Mouse (Mus musculus) hindbrain, embryonic 16.5 days (tissue): ENCODE data around the gene Flcn. TPM values are rescaled to one million over a fixed set of nuclear protein-coding genes. Genes with fewer than 3 reads are reported as not detected.
A peak's percentile ranks its signal among the peaks of the same experiment; 100 is the strongest.

ENCODE experiments used
- ATAC-seq: fragments of 200-750 bp; cut with Nextera tagmentation; 2 replicates; pipeline ENCODE4 v1.8.0; 2017; ENCODE audit warnings: moderate TSS enrichment, moderate library complexity
- H3K27ac ChIP-seq: fragments of 300-500 bp; sonication (generic); 2 replicates; pipeline ENCODE4 v1.5.1; 2014; ENCODE audit warnings: low read depth, mild to moderate bottlenecking, control low read depth, low read length, moderate library complexity
- H3K27me3 ChIP-seq: fragments of 300-500 bp; sonication (generic); replicated peaks from 2 replicates; pipeline ENCODE4 v1.6.1; 2014; ENCODE audit warnings: low read length; ENCODE audit not compliant: control insufficient read depth, insufficient read depth
- H3K36me3 ChIP-seq: fragments of 300-500 bp; sonication (generic); 2 replicates; pipeline ENCODE4 v1.6.1; 2014; ENCODE audit warnings: mild to moderate bottlenecking, low read length, moderate library complexity, mixed read lengths; ENCODE audit not compliant: control insufficient read depth, insufficient read depth
- H3K4me1 ChIP-seq: fragments of 300-500 bp; sonication (generic); 2 replicates; pipeline ENCODE4 v1.6.1; 2014; ENCODE audit warnings: low read depth, low read length; ENCODE audit not compliant: control insufficient read depth, insufficient read depth
- H3K4me2 ChIP-seq: fragments of 300-500 bp; sonication (generic); 2 replicates; pipeline ENCODE4 v1.6.1; 2014; ENCODE audit warnings: mild to moderate bottlenecking, low read length, control low read depth, moderate library complexity
- H3K4me3 ChIP-seq: fragments of 300-500 bp; sonication (generic); 2 replicates; pipeline ENCODE4 v1.5.1; 2014; ENCODE audit warnings: mild to moderate bottlenecking, low read length, control low read depth, moderate library complexity
- H3K9ac ChIP-seq: fragments of 300-500 bp; sonication (generic); 2 replicates; pipeline ENCODE4 v1.6.1; 2014; ENCODE audit warnings: low read depth, mild to moderate bottlenecking, control low read depth, low read length, moderate library complexity
- H3K9me3 ChIP-seq: fragments of 300-500 bp; sonication (generic); 2 replicates; pipeline ENCODE4 v1.6.1; 2014; ENCODE audit warnings: mild to moderate bottlenecking, low read length, moderate library complexity; ENCODE audit not compliant: control insufficient read depth
- WGBS: fragments of 180-500 bp; shearing (Covaris S2); extraction: QIAGEN DNeasy Blood & Tissue Kit; methylation state at CpG from one replicate; pipeline ENCODE4 v1.1.7; 2014; 5-methylcytosine and 5-hydroxymethylcytosine counted together
- polyA plus RNA-seq: library from polyadenylated mRNA; unstranded; fragments of >200 nt; fragmentation: Nextera tagmentation; extraction: Ambion mirVana; gene quantifications from 2 replicates; pipeline ENCODE4 v1.2.1, GENCODE M21; 2015

Flcn gene
- 44.2 and 46.1 TPM in 2 replicates for polyA plus RNA-seq

DNA sequence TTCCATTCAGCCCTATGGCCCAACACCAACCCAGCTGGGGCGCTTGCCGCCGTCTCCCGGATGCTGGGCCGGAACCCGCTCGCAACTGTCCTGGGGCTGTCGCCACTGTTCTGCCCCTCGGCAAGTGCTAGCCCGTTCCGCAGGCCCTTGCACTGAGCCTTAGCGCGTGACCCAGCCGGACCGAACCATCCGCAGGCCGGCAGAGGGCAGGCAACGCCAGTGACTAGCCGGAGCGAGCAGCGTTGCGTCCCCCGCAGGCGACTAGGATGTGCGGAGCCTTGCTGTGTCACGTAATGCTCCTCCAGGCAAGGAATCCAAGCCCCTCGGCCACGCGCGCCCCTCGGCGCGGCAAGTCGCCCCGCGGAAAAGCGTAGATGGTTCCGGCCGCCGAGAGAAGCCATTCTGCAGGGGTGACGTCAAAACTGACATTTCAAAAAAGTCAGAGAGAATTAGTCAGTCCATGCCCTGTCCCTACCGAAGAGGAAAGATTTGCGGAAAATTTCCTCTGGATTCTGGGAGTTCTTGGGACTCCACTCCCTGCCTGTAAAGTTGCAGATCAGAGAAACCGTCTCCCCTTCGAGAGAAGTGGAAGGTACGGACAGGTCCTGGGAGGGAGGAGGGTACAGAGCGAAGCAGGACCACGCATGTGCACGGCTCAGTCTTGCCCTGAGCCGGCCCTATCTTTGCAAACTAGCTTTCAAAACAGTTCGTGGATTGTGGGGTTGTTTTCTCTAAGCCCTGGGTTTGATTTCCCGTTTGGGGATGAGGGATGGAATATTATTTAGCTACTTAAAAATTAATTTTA lies at the start of gene Flcn:
TSS of gene Flcn (minus strand) at position 347 of the 805 bp plus-strand sequence.
- Histone ChIP-seq H3K4me1 (peaks cover 10% of the 10 kb centered on the region), H3K27me3 (no peaks in the 10 kb centered on the region), H3K27ac (peak within 1 kb of the TSS; percentile 98), H3K4me2 (peak within 1 kb of the TSS; percentile 82), H3K4me3 (peak within 1 kb of the TSS; percentile 79), H3K9me3 (no peaks in the 10 kb centered on the region), H3K36me3 (peaks cover 9% of the 10 kb centered on the region), H3K9ac (peak within 1 kb of the TSS; percentile 90)
- peak; percentile 96 for ATAC-seq
- under 1% methylated on average over 52 of the region's 52 CpGs for WGBS

DNA sequence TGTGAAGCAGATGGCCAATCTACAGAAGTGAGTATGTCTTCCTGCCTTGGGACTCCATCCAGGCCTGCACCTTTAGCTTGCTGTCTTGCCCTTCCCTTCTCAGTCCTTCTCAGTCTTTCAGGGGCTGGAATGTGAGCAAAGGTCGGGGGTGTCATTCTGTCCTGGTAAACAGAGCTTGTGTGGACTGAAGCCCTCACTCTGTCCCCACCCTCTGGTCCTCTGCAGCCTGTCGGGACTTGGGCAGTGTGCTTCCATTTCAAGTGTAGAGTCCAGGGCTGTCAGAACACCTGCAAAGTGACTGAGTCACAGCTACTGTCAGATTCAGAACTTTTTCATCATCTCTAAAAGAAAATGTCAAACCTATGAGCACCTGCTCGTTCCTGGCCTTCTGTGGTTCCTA lies 43.0 kb upstream of the Flcn start:
- no peak overlapping the region for H3K4me3 ChIP-seq
- no peaks in the 10 kb centered on the region for H3K27me3 ChIP-seq
- H3K27ac ChIP-seq: no peak overlapping the region
- peaks cover 11% of the 10 kb centered on the region for H3K4me1 ChIP-seq
- H3K9ac ChIP-seq: no peak overlapping the region
- H3K9me3 ChIP-seq: no peaks in the 10 kb centered on the region
- 77% methylated on average over 3 of the region's 3 CpGs for WGBS
- H3K36me3 ChIP-seq: no peaks in the 10 kb centered on the region
- H3K4me2 ChIP-seq: no peak overlapping the region
- no peak for ATAC-seq

DNA sequence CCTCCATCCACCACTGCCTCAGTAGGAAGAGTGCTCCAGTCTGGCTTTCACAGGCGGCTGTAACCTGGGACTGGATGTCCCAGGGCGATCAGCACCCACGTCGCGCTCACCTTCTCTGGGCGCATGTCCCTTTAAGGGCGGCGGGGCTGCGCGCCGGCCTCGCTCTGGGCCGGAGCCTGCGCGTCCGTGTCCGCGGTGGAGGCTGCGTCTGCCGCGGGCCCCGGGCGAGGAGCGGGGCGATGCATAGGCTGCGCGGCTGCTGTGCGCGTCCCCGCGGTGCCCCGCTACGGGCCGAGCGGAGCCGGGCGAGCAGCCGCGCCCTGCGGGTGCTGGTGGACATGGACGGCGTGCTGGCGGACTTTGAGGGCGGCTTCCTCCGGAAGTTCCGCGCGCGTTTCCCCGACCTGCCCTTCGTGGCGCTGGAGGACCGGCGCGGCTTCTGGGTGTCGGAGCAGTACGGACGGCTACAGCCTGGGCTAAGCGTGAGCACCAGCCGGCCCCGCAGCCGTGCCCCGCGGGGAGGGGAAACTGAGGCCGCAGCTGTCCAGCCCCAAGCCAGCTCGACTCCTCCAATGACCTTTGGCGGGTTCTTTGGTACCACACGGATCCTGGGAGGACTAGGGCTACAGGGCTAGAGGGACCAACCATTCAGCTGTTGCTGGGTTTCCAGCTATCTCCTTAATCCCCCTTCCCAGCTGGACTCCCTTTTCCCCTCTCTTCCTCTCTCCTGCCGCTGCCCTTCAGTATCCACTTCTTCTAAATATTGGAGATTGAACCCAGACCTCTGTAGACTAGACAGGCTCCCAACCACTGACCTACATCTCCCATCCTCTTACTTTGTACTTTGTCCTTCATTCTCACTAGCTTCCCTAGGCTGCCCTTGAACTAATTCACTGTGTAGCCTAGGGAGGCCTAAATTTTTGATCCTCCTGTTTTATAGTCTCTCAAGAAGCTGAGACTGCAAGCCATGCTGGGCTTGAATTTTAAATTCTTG lies 38.4 kb upstream of the Flcn start:
- H3K4me3 ChIP-seq: peak overlapping the region; percentile 87
- no peaks in the 10 kb centered on the region for H3K36me3 ChIP-seq
- peaks cover 11% of the 10 kb centered on the region for H3K4me1 ChIP-seq
- no peaks in the 10 kb centered on the region for H3K9me3 ChIP-seq
- under 1% methylated on average over 58 of the region's 69 CpGs for WGBS
- H3K27me3 ChIP-seq: no peaks in the 10 kb centered on the region
- H3K27ac ChIP-seq: peak overlapping the region; percentile 92
- ATAC-seq: peak; percentile 95
- peak overlapping the region; percentile 95 for H3K9ac ChIP-seq
- H3K4me2 ChIP-seq: peak overlapping the region; percentile 72

DNA sequence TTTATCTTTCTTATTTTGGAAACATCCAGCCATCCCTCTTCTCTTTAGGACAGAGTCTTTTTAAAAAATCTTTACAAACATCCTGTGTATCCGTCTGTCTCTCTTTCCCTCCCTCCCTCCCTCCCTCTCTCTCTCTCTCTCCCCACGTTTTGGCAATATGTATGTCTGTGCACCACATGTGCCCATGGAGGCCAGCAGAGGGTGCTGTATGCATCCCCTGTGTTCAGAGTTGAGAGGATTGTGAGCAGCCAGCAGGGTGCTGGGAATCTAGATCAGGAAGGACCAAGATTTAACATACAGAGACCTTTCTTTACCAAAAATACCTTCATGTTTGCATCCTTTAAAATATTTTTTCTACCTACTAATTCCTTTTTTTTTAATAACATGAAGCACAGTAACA lies 37.3 kb upstream of the Flcn start:
- Histone ChIP-seq H3K27ac (no peak overlapping the region), H3K4me2 (peak overlapping the region; percentile 72; the same call in 1 of the 2 replicates), H3K4me1 (peaks cover 11% of the 10 kb centered on the region), H3K4me3 (no peak overlapping the region), H3K9me3 (no peaks in the 10 kb centered on the region), H3K9ac (no peak overlapping the region), H3K36me3 (no peaks in the 10 kb centered on the region; the same call in 1 of the 2 replicates), H3K27me3 (no peaks in the 10 kb centered on the region)
- WGBS: 7% methylated on average over 2 of the region's 2 CpGs
- ATAC-seq: no peak

DNA sequence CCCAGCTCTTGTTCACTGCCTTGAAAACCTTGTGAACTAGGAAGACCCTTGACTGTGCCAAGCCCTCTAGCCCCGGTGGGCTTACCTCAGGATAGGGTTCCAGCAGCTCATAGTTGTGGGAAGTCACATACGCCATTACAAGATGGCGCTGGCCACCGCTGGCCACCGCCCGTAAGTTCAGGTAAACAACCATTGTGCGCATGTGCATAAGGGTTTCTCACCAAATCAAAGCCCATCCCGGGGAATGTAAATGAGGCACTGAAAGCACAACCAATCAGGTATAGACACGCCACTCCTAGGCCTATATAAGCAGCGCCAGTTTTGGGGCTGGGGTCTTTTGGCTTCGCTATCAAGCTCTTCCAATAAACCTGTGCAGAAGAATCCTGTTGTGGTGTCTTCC lies 36.5 kb upstream of the Flcn start:
- no peak for ATAC-seq
- H3K27ac ChIP-seq: no peak overlapping the region
- no peaks in the 10 kb centered on the region for H3K27me3 ChIP-seq
- H3K4me2 ChIP-seq: no peak overlapping the region
- no peak overlapping the region for H3K9ac ChIP-seq
- no peak overlapping the region for H3K4me3 ChIP-seq
- no peaks in the 10 kb centered on the region for H3K9me3 ChIP-seq
- H3K36me3 ChIP-seq: no peaks in the 10 kb centered on the region; the same call in 1 of the 2 replicates
- H3K4me1 ChIP-seq: peaks cover 11% of the 10 kb centered on the region
- 95% methylated on average over 11 of the region's 11 CpGs for WGBS

DNA sequence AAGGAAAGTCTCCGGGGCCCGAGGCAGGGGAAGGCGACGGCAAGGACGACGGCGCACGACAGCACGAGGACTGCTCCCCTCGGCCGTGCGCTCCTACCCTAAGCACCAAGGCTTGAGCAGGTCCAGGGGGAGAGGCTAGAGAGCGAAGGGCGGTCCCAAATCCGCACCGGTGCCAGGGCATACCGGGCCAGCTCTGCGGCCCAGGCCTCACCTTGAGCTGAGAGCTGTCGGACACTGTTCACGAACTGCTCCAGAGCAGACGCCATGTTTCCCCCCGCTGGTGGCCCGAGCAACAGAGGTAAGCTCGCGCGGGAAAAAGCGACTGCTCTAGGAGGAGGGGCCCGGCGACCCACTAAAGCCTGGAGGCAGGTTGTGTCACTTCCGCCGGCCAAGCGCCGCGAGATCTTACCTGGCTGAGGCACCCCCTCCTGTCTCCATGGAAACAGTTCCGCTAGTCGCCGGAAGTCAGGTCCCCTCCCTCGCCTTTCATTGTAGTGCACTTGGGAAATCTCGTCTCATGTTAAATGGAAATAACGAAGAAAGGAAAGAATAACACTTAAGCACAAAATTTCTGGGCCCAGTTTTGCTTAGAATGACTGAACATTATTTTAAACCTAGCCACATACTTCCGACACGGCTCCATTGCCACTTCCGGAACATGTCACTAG lies 29.8 kb upstream of the Flcn start, which contains the start of gene Cops3:
TSS of gene Cops3 (minus strand) at position 380 of the 668 bp plus-strand sequence.
- H3K4me1 ChIP-seq: peaks cover 17% of the 10 kb centered on the region
- no peaks in the 10 kb centered on the region for H3K27me3 ChIP-seq
- peak within 1 kb of the TSS; percentile 78 for H3K9ac ChIP-seq
- peak; percentile 97 for ATAC-seq
- H3K27ac ChIP-seq: peak within 1 kb of the TSS; percentile 92
- peak within 1 kb of the TSS; percentile 71 for H3K4me2 ChIP-seq
- no peaks in the 10 kb centered on the region for H3K9me3 ChIP-seq
- WGBS: 1% methylated on average over 42 of the region's 43 CpGs
- H3K4me3 ChIP-seq: peak within 1 kb of the TSS; percentile 61
- peaks cover 11% of the 10 kb centered on the region for H3K36me3 ChIP-seq

DNA sequence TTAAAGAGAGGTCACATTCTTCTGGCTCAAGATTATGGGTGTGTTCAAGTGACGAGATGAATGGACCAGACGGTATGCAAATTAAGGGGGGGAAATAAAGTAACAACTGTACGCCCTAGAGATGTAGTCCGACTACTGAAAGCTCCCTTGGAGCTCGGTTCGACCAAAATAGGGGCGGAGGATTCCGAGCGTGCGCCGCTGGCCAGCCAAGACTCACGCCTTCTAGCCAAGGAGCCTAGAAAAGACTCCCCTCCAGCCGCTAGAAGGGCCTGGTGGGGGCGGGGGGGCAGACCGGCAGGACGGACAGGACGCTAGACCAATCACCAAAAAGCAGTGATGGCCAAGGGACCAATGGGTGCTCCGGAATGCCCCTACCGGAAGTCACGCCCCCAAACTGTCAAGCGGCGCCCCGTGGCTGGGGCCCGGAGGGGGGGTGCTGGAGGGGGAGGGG lies 29.2 kb upstream of the Flcn start, which contains the start of gene Nt5m:
TSS of gene Nt5m (plus strand) at position 440 of the 451 bp plus-strand sequence.
- ATAC-seq: peak; percentile 97

DNA sequence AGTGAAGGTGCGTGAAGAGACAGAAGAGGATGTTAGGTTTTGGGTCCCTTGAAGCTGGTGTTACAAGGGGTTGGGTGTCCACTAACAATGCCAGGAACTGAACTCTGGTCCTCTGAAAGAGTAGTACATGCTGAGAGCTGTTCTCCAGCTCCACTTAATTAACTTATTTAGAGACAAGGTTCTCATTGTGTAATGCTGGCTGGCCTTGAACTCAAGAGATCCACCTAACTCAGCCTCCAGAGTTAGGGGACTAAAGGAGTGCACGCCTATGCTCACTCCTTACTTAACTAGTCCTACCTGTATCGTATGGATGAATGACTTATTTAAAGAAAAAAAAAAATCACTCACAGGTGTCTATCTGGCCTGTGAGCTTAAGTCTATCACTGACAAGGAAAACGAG lies 28.6 kb upstream of the Flcn start:
- no peaks in the 10 kb centered on the region for H3K27me3 ChIP-seq
- peak overlapping the region; percentile 61 for H3K4me3 ChIP-seq
- H3K36me3 ChIP-seq: peaks cover 11% of the 10 kb centered on the region
- no peaks in the 10 kb centered on the region for H3K9me3 ChIP-seq
- peak overlapping the region; percentile 78 for H3K9ac ChIP-seq
- 66% methylated on average over 4 of the region's 4 CpGs for WGBS
- H3K4me1 ChIP-seq: peaks cover 17% of the 10 kb centered on the region
- H3K4me2 ChIP-seq: peak overlapping the region; percentile 71
- H3K27ac ChIP-seq: peak overlapping the region; percentile 92
- no peak for ATAC-seq

More for the DNA sequence above, 29.2 kb upstream of the Flcn start, which contains the start of gene Nt5m:
- peak within 1 kb of the TSS; percentile 61 for H3K4me3 ChIP-seq
- H3K9me3 ChIP-seq: no peaks in the 10 kb centered on the region
- peaks cover 17% of the 10 kb centered on the region for H3K4me1 ChIP-seq
- peaks cover 11% of the 10 kb centered on the region for H3K36me3 ChIP-seq
- no peaks in the 10 kb centered on the region for H3K27me3 ChIP-seq
- WGBS: 0% methylated on average over 24 of the region's 24 CpGs
- peak within 1 kb of the TSS; percentile 92 for H3K27ac ChIP-seq
- peak within 1 kb of the TSS; percentile 71 for H3K4me2 ChIP-seq
- H3K9ac ChIP-seq: peak within 1 kb of the TSS; percentile 78
